Mouse (Mus musculus) CH12.LX (cell line): ENCODE results near the gene Cfi. TPM values are rescaled to one million over a fixed set of nuclear protein-coding genes. Genes with fewer than 3 reads are reported as not detected.

ENCODE experiments used
- DNase-seq: peaks from one replicate; pipeline ENCODE4 v3.0.0-alpha.2; 2013; ENCODE audit errors: extremely low read depth
- H3K27ac ChIP-seq: 2 replicates; pipeline ENCODE4 v1.5.1; 2012; ENCODE audit warnings: low read depth, mild to moderate bottlenecking, control low read depth, moderate library complexity; ENCODE audit not compliant: insufficient read depth
- H3K27me3 ChIP-seq: replicated peaks from 2 replicates; pipeline ENCODE3; 2012; ENCODE audit warnings: inconsistent platforms
- H3K36me3 ChIP-seq, 2 experiments: replicated peaks in 1 of 2; 2 replicates each; pipeline versions ENCODE3 to v1.6.1; 2012; ENCODE audit warnings: inconsistent platforms in 1 of 2, low read length in 1 of 2, mild to moderate bottlenecking in 1 of 2, mixed read lengths in 1 of 2, moderate library complexity in 1 of 2; ENCODE audit not compliant: control insufficient read depth in 1 of 2, insufficient read depth in 1 of 2
- H3K4me1 ChIP-seq, 2 experiments: 2 replicates each; pipeline ENCODE4 v1.6.1; 2012; ENCODE audit warnings: inconsistent platforms in 1 of 2, moderate library complexity in 1 of 2; ENCODE audit not compliant: insufficient read depth in 2 of 2, control insufficient read depth in 1 of 2
- H3K4me2 ChIP-seq: 2 replicates; pipeline ENCODE4 v1.6.1; 2012; ENCODE audit warnings: low read depth, mild to moderate bottlenecking, control low read depth; ENCODE audit not compliant: poor library complexity, insufficient read depth, severe bottlenecking
- H3K4me3 ChIP-seq, 3 experiments: fragments of 150-350 bp in 1 of 3; sonication (generic) in 1 of 3; replicated peaks in 1 of 3; 2 replicates each; pipeline versions ENCODE3 to v1.5.1; 2011 to 2012; ENCODE audit warnings: low read depth in 2 of 3, low read length in 2 of 3, mild to moderate bottlenecking in 2 of 3, moderate library complexity in 2 of 3, control low read depth in 1 of 3, improper control_type of control experiment in 1 of 3, inconsistent platforms in 1 of 3, mixed read lengths in 1 of 3; ENCODE audit not compliant: poor library complexity in 1 of 3
- H3K79me2 ChIP-seq: replicated peaks from 2 replicates; pipeline ENCODE4 v1.6.1; 2012; ENCODE audit warnings: mild to moderate bottlenecking, moderate library complexity; ENCODE audit not compliant: control insufficient read depth, poor library complexity, insufficient read depth, severe bottlenecking; ENCODE audit errors: extremely low read depth
- H3K9ac ChIP-seq: 2 replicates; pipeline ENCODE4 v1.6.1; 2012; ENCODE audit warnings: low read depth, mild to moderate bottlenecking, control low read depth, moderate library complexity; ENCODE audit not compliant: insufficient read depth
- H3K9me3 ChIP-seq: replicated peaks from 2 replicates; pipeline ENCODE3; 2012; ENCODE audit warnings: low read length, inconsistent platforms, mixed read lengths
- BHLHE40 ChIP-seq: IDR thresholded peaks from 2 replicates; pipeline ENCODE4 v1.6.1; 2011; ENCODE audit warnings: mild to moderate bottlenecking, low read depth, low read length, improper control_type of control experiment
- CHD1 ChIP-seq: IDR thresholded peaks from 2 replicates; pipeline ENCODE4 v1.6.1; 2012; ENCODE audit warnings: low read depth, low read length, improper control_type of control experiment, inconsistent platforms
- CTCF ChIP-seq, 2 experiments: IDR thresholded peaks in 1 of 2; conservative IDR thresholded peaks in 1 of 2; 2 replicates each; pipeline ENCODE4 v1.5.1; 2011 to 2012; ENCODE audit warnings: low read depth in 2 of 2, low read length in 2 of 2, improper control_type of control experiment in 1 of 2, inconsistent platforms in 1 of 2, mild to moderate bottlenecking in 1 of 2, moderate library complexity in 1 of 2
- EP300 ChIP-seq: IDR thresholded peaks from 2 replicates; pipeline ENCODE4 v1.6.1; 2011; ENCODE audit warnings: low read length, improper control_type of control experiment
- ETS1 ChIP-seq: conservative IDR thresholded peaks from 2 replicates; pipeline ENCODE4 v1.6.1; 2012; ENCODE audit warnings: low read depth, mild to moderate bottlenecking, inconsistent platforms, low read length, improper control_type of control experiment, moderate library complexity
- GABPA ChIP-seq: IDR thresholded peaks from 2 replicates; pipeline ENCODE4 v1.6.1; 2012; ENCODE audit warnings: low read depth, low read length, improper control_type of control experiment, inconsistent platforms; ENCODE audit not compliant: insufficient replicate concordance
- HCFC1 ChIP-seq: IDR thresholded peaks from 2 replicates; pipeline ENCODE4 v1.6.1; 2012; ENCODE audit warnings: low read depth, mild to moderate bottlenecking, inconsistent platforms, low read length, improper control_type of control experiment
- IRF4 ChIP-seq: IDR thresholded peaks from 2 replicates; pipeline ENCODE4 v1.6.1; 2014; ENCODE audit warnings: low read depth, mild to moderate bottlenecking, inconsistent platforms, low read length, improper control_type of control experiment
- JUN ChIP-seq: IDR thresholded peaks from 2 replicates; pipeline ENCODE4 v1.6.1; 2011; ENCODE audit warnings: low read depth, mild to moderate bottlenecking, low read length, improper control_type of control experiment, moderate library complexity; ENCODE audit not compliant: insufficient read depth
- JUND ChIP-seq: conservative IDR thresholded peaks from 2 replicates; pipeline ENCODE4 v1.6.1; 2011; ENCODE audit warnings: low read depth, low read length, improper control_type of control experiment
- KAT2A ChIP-seq: IDR thresholded peaks from 2 replicates; pipeline ENCODE4 v1.6.1; 2012; ENCODE audit warnings: low read length, improper control_type of control experiment, inconsistent platforms; ENCODE audit not compliant: insufficient replicate concordance
- MAX ChIP-seq: IDR thresholded peaks from 2 replicates; pipeline ENCODE4 v1.6.1; 2011; ENCODE audit warnings: low read length, improper control_type of control experiment
- MAZ ChIP-seq: IDR thresholded peaks from 2 replicates; pipeline ENCODE4 v1.6.1; 2012; ENCODE audit warnings: low read depth, mild to moderate bottlenecking, inconsistent platforms, low read length, improper control_type of control experiment, moderate library complexity
- NELFE ChIP-seq: IDR thresholded peaks from 2 replicates; pipeline ENCODE4 v1.6.1; 2011; ENCODE audit warnings: low read depth, low read length, improper control_type of control experiment
- NRF1 ChIP-seq: IDR thresholded peaks from 2 replicates; pipeline ENCODE4 v1.6.1; 2014; ENCODE audit warnings: low read depth, mild to moderate bottlenecking, inconsistent platforms, low read length, improper control_type of control experiment, moderate library complexity
- PAX5 ChIP-seq: IDR thresholded peaks from 2 replicates; pipeline ENCODE4 v1.6.1; 2012; ENCODE audit warnings: low read length, inconsistent platforms, mixed read lengths
- POLR2AphosphoS2 ChIP-seq: IDR thresholded peaks from 2 replicates; pipeline ENCODE4 v1.6.1; 2011; ENCODE audit warnings: low read depth, low read length, improper control_type of control experiment
- RCOR1 ChIP-seq: conservative IDR thresholded peaks from 2 replicates; pipeline ENCODE4 v1.6.1; 2012; ENCODE audit warnings: low read depth, mild to moderate bottlenecking, inconsistent platforms, low read length, improper control_type of control experiment
- SIN3A ChIP-seq: IDR thresholded peaks from 2 replicates; pipeline ENCODE4 v1.6.1; 2012; ENCODE audit warnings: low read length, improper control_type of control experiment, inconsistent platforms
- SMC3 ChIP-seq: IDR thresholded peaks from 2 replicates; pipeline ENCODE4 v1.6.1; 2011; ENCODE audit warnings: low read depth, low read length, improper control_type of control experiment
- TCF12 ChIP-seq: IDR thresholded peaks from 2 replicates; pipeline ENCODE4 v1.6.1; 2014; ENCODE audit warnings: low read depth, mild to moderate bottlenecking, inconsistent platforms, low read length, improper control_type of control experiment
- UBTF ChIP-seq: IDR thresholded peaks from 2 replicates; pipeline ENCODE4 v1.6.1; 2012; ENCODE audit warnings: low read depth, mild to moderate bottlenecking, inconsistent platforms, low read length, improper control_type of control experiment, moderate library complexity
- USF1 ChIP-seq: IDR thresholded peaks from 2 replicates; pipeline ENCODE4 v1.6.1; 2014; ENCODE audit warnings: low read depth, mild to moderate bottlenecking, inconsistent platforms, low read length, improper control_type of control experiment
- ZKSCAN1 ChIP-seq: IDR thresholded peaks from 2 replicates; pipeline ENCODE4 v1.6.1; 2012; ENCODE audit warnings: low read depth, inconsistent platforms, low read length, improper control_type of control experiment, borderline replicate concordance
- dilution Hi-C: fragments of 300-500 bp; cut with MboI; formaldehyde crosslinking; loops from 2 replicates; pipeline ENCODE4 v1.14.3; 2020; ENCODE audit warnings: low sequenced_read_pairs; ENCODE audit not compliant: extremely low pct_unique_long_range_greater_than_20kb, extremely low pct_ligation_motif_present
- in situ Hi-C: fragments of 300-500 bp; cut with MboI; formaldehyde crosslinking; loops from 3 replicates; pipeline ENCODE4 v1.14.3; 2019; ENCODE audit warnings: low sequenced_read_pairs, low pct_ligation_motif_present, low pct_unique_long_range_greater_than_20kb, mixed read lengths
- polyA plus RNA-seq: library from polyadenylated mRNA; unstranded; fragments of >175 nt; gene quantifications from 2 replicates; pipeline ENCODE4 v1.2.1, GENCODE M21; 2012; ENCODE audit warnings: low read depth; ENCODE audit not compliant: insufficient read length
- total RNA-seq, 2 experiments: library from RNA; depleted of rRNA; stranded (reverse); fragments of 300-350 nt in 1 of 2; fragments of >200 nt in 1 of 2; gene quantifications; 2 replicates each; pipeline ENCODE4 v1.2.3; 2012 to 2014

Cfi gene
- total and polyA plus RNA-seq, 3 experiments: 0.04 to 0.14 TPM; not detected in 1

- no peak overlapping the region for H3K27ac ChIP-seq
Measured at GRCm38 (mm10) chr3:129826691-129827090, 9.0 kb upstream of the Cfi start.

GRCm38 (mm10) chr3:129827691-129828090 lies 8.0 kb upstream of the Cfi start:
- Histone ChIP-seq H3K36me3 (peaks cover 36 to 68% of the 10 kb centered on the region in 2 experiments), H3K9ac (no peak overlapping the region), H3K9me3 (no peaks in the 10 kb centered on the region), H3K79me2 (peaks cover 41% of the 10 kb centered on the region), H3K4me1 (peaks cover 9 to 29% of the 10 kb centered on the region in 2 experiments), H3K4me2 (no peak overlapping the region), H3K4me3 (no peak overlapping the region), H3K27ac (no peak overlapping the region), H3K27me3 (no peaks in the 10 kb centered on the region)
- TF ChIP-seq CHD1: no peak
- TF ChIP-seq PAX5: no peak
- TF ChIP-seq ZKSCAN1: no peak
- TF ChIP-seq EP300: no peak
- no peak for TF ChIP-seq POLR2AphosphoS2
- no peak for TF ChIP-seq NRF1
- no peak for TF ChIP-seq NELFE
- no peak for TF ChIP-seq MAX
- TF ChIP-seq SMC3: no peak
- TF ChIP-seq CTCF (conservative IDR thresholded peaks at IDR 0.05 in 1 of 2, IDR thresholded peaks at IDR 0.05 in 1 of 2; ENCODE audit: low read depth in 2 of 2, low read length in 2 of 2): no peak
- TF ChIP-seq BHLHE40: no peak
- no peak for TF ChIP-seq GABPA
- TF ChIP-seq HCFC1: no peak
- TF ChIP-seq MAZ: no peak
- no peak for TF ChIP-seq ETS1
- no peak for TF ChIP-seq JUN
- TF ChIP-seq RCOR1: no peak
- no peak for TF ChIP-seq KAT2A
- TF ChIP-seq IRF4: no peak
- no peak for TF ChIP-seq TCF12
- dilution Hi-C loops: no loop called here
- in situ Hi-C loops: no loop called here
- DNase-seq: no peak

More at GRCm38 (mm10) chr3:129826691-129827090, 9.0 kb upstream of the Cfi start:
- Histone ChIP-seq H3K4me3 (no peak overlapping the region), H3K27me3 (no peaks in the 10 kb centered on the region), H3K4me2 (no peak overlapping the region), H3K79me2 (peaks cover 41% of the 10 kb centered on the region), H3K4me1 (peaks cover 9 to 29% of the 10 kb centered on the region in 2 experiments), H3K9ac (no peak overlapping the region), H3K9me3 (no peaks in the 10 kb centered on the region), H3K36me3 (peaks cover 38 to 78% of the 10 kb centered on the region in 2 experiments)
- TF ChIP-seq EP300: no peak
- no peak for TF ChIP-seq KAT2A
- TF ChIP-seq SIN3A: no peak
- TF ChIP-seq UBTF: no peak
- no peak for TF ChIP-seq RCOR1
- TF ChIP-seq JUND: no peak
- no peak for TF ChIP-seq BHLHE40
- no peak for TF ChIP-seq ETS1
- TF ChIP-seq JUN: no peak
- TF ChIP-seq TCF12: no peak
- TF ChIP-seq NELFE: no peak
- no peak for TF ChIP-seq POLR2AphosphoS2
- no peak for TF ChIP-seq USF1
- in situ Hi-C loops: no loop called here
- no peak for DNase-seq
- dilution Hi-C loops: no loop called here
